Mouse (Mus musculus) lung, postnatal 0 days (tissue): ENCODE measurements around the gene Tcl1b4. TPM values are rescaled to one million over a fixed set of nuclear protein-coding genes. Genes with fewer than 3 reads are reported as not detected.
A peak's percentile ranks its signal among the peaks of the same experiment; 100 is the strongest.

Experiments
- ATAC-seq: fragments of 200-750 bp; cut with Nextera tagmentation; 2 replicates; pipeline ENCODE4 v1.8.0; 2017; ENCODE audit warnings: moderate library complexity
- DNase-seq: peaks from one replicate; pipeline ENCODE4 v3.0.0-alpha.2; 2016; ENCODE audit warnings: low spot score
- H3K27ac ChIP-seq: fragments of 300-500 bp; sonication (generic); 2 replicates; pipeline ENCODE4 v1.5.1; 2014; ENCODE audit warnings: antibody characterized with exemption, mild to moderate bottlenecking, low read length, mixed read lengths
- H3K27me3 ChIP-seq: fragments of 300-500 bp; sonication (generic); replicated peaks from 2 replicates; pipeline ENCODE4 v1.6.1; 2014; ENCODE audit warnings: low read length, mixed read lengths; ENCODE audit not compliant: insufficient read depth
- H3K36me3 ChIP-seq: fragments of 300-500 bp; sonication (generic); 2 replicates; pipeline ENCODE4 v1.6.1; 2014; ENCODE audit warnings: low read length, mixed read lengths; ENCODE audit not compliant: insufficient read depth
- H3K4me1 ChIP-seq: fragments of 300-500 bp; sonication (generic); 2 replicates; pipeline ENCODE4 v1.6.1; 2014; ENCODE audit warnings: antibody characterized with exemption, low read depth, low read length, mixed read lengths; ENCODE audit not compliant: insufficient read depth
- H3K4me2 ChIP-seq: fragments of 300-500 bp; sonication (generic); replicated peaks from 2 replicates; pipeline ENCODE4 v1.6.1; 2014; ENCODE audit warnings: low read depth, mild to moderate bottlenecking, low read length, moderate library complexity, mixed read lengths
- H3K4me3 ChIP-seq: fragments of 300-500 bp; sonication (generic); 2 replicates; pipeline ENCODE4 v1.5.1; 2014; ENCODE audit warnings: low read depth, low read length
- H3K9ac ChIP-seq: fragments of 300-500 bp; sonication (generic); replicated peaks from 2 replicates; pipeline ENCODE4 v1.6.1; 2014; ENCODE audit warnings: low read depth, mild to moderate bottlenecking
- H3K9me3 ChIP-seq: fragments of 300-500 bp; sonication (generic); 2 replicates; pipeline ENCODE4 v1.6.1; 2016; ENCODE audit warnings: low read length, mixed read lengths
- CTCF ChIP-seq: IDR thresholded peaks from 2 replicates; pipeline ENCODE4 v1.5.1; 2016; ENCODE audit warnings: antibody characterized with exemption, mild to moderate bottlenecking
- EP300 ChIP-seq: IDR thresholded peaks from 2 replicates; pipeline ENCODE4 v1.6.1; 2016; ENCODE audit warnings: antibody characterized with exemption, mild to moderate bottlenecking, control low read depth
- WGBS: fragments of 180-500 bp; shearing (Covaris S2); extraction: QIAGEN DNeasy Blood & Tissue Kit; methylation state at CpG from one replicate; pipeline ENCODE4 v1.1.7; 2014; 5-methylcytosine and 5-hydroxymethylcytosine counted together
- polyA plus RNA-seq: library from polyadenylated mRNA; unstranded; fragments of >200 nt; fragmentation: Nextera tagmentation; extraction: Ambion mirVana; gene quantifications from 2 replicates; pipeline ENCODE4 v1.2.1, GENCODE M21; 2015

Gene Tcl1b4
- polyA plus RNA-seq, 1 experiment from 2014 or later, result not detected

GRCm38 (mm10) chr12:105248763-105249233 lies 47.0 kb downstream of the Tcl1b4 start:
- ATAC-seq (0 out of 2 replicates have a peak, but pooled peaks have one; percentile 11), DNase-seq (no peak)
- no peak for TF ChIP-seq CTCF
- TF ChIP-seq EP300, result no peak
- Histone ChIP-seq H3K27me3 (no peaks in the 10 kb centered on the region), H3K4me3 (no peak overlapping the region), H3K9me3 (no peaks in the 10 kb centered on the region), H3K36me3 (no peaks in the 10 kb centered on the region), H3K9ac (no peak overlapping the region), H3K4me2 (no peak overlapping the region; the same call in 1 of the 2 replicates), H3K4me1 (peaks cover 5% of the 10 kb centered on the region), H3K27ac (no peak overlapping the region)
- under 1% methylated on average over 9 of the region's 9 CpGs for WGBS

- Histone ChIP-seq H3K9me3 (no peaks in the 10 kb centered on the region), H3K27ac (no peak overlapping the region), H3K36me3 (no peaks in the 10 kb centered on the region), H3K9ac (no peak overlapping the region), H3K27me3 (no peaks in the 10 kb centered on the region), H3K4me1 (peaks cover 2% of the 10 kb centered on the region), H3K4me2 (no peak overlapping the region), H3K4me3 (no peak overlapping the region)
- TF ChIP-seq CTCF (no peak), EP300 (no peak)
- DNase-seq, result no peak
- ATAC-seq, result no peak
- WGBS, result 87% methylated on average over 3 of the region's 3 CpGs
Observed at GRCm38 (mm10) chr12:105253796-105254195, 52.0 kb downstream of the Tcl1b4 start.

Other genes with a start within 250 kb of the Tcl1b4 start
- gene Syne3, start 192.1 kb upstream of the Tcl1b4 start, polyA plus RNA-seq, result 1.1 and 1.2 TPM in 2 replicates
- gene Glrx5, start 169.3 kb upstream of the Tcl1b4 start, polyA plus RNA-seq, result 126 and 127 TPM in 2 replicates
- not detected in 2 replicates for gene Tcl1b2, start 55.9 kb upstream of the Tcl1b4 start, polyA plus RNA-seq
- gene Tcl1b1, start 42.3 kb upstream of the Tcl1b4 start, polyA plus RNA-seq, result not detected in 2 replicates
- not detected in 2 replicates for gene Tcl1b5, start 25.6 kb upstream of the Tcl1b4 start, polyA plus RNA-seq
- gene Tcl1b3, start 10.9 kb upstream of the Tcl1b4 start, polyA plus RNA-seq, result not detected in 2 replicates
- gene Tcl1, start 20.8 kb downstream of the Tcl1b4 start, polyA plus RNA-seq, result not detected in 2 replicates
- not detected in 2 replicates for gene Tunar, start 131.9 kb downstream of the Tcl1b4 start, polyA plus RNA-seq